25 mouse cellular contexts compared by ENCODE assay signal in genomic region chr4:149623711-149624110, GRCm38 (mm10). TPM values are rescaled to one million over a fixed set of nuclear protein-coding genes. Genes with fewer than 3 reads are reported as not detected.
DNase-seq lines count a peak whose midpoint lies in the region; ATAC-seq and TF ChIP-seq lines count a peak whose summit lies in the region.
"Had no signal": no experiment of that assay in that cellular context is flagged by ENCODE, and none has a peak within 500 bp of the region (broad histone marks: within the 10 kb centered on the region; RNA-seq: fewer than 3 reads in every experiment).

No protein-coding gene starts in this region.

- H3K27ac ChIP-seq in layer of hippocampus, adult 2 months: peak overlapping the region; percentile 33; the same call in 1 of the 2 replicates
- H3K27ac ChIP-seq: embryonic facial prominence, embryonic 10.5 days; embryonic facial prominence, embryonic 12.5 days; forebrain, embryonic 10.5 days; forebrain, embryonic 12.5 days had no signal

- 0 out of 2 replicates have a peak, but pooled peaks have one; percentile 18 for ATAC-seq in frontal cortex, adult (ENCODE audit: low TSS enrichment)
- ATAC-seq: activated CD4-positive, CD25-positive, alpha-beta regulatory T cell, adult 4 months; CD4-positive, CD25-positive, alpha-beta regulatory T cell, adult 4 months; forebrain, embryonic 14.5 days; forebrain, embryonic 16.5 days; Patski had no signal

- H3K4me3 ChIP-seq in layer of hippocampus, adult 2 months: no peak overlapping the region
- H3K4me3 ChIP-seq: embryonic facial prominence, embryonic 10.5 days; embryonic facial prominence, embryonic 12.5 days; forebrain, embryonic 10.5 days; forebrain, embryonic 12.5 days had no signal

- no peak for DNase-seq in frontal cortex, postnatal 10 days (ENCODE audit: low spot score in 2 of 2)
- no peak for DNase-seq in layer of hippocampus, adult 2 months (ENCODE audit: low spot score in 2 of 2)
- DNase-seq in layer of hippocampus, postnatal 25 days (ENCODE audit: extremely low spot score in 1 of 2, low spot score in 1 of 2): no peak
- peak; percentile 46 for DNase-seq in brain, adult 2 months (ENCODE audit: low read depth, low spot score)
- no peak for DNase-seq in cerebellum, postnatal 4 days (ENCODE audit: low spot score in 2 of 2)
- no peak for DNase-seq in cerebellum, postnatal 14 days
- DNase-seq: adrenal gland, adult 8-10 months; adrenal gland, postnatal 14 days; adrenal gland, postnatal 36 days; B cell, adult 2 months; cerebellum, adult 11-12 months; cerebellum, adult 2 months; cerebellum, adult 9-10 months; cerebellum, postnatal 10 days; cerebellum, postnatal 36 days had no signal

- no peak for TF ChIP-seq CTCF in layer of hippocampus, adult 2 months (conservative IDR thresholded peaks at IDR 0.05)

RNA-seq across cellular contexts. Expression of gene Clstn1, which starts 37.4 kb away (rescaled TPM):
- total RNA-seq in layer of hippocampus, adult 2 months (2021): 100 to 1,000 TPM; 748 to 817 TPM
- total RNA-seq in layer of hippocampus, postnatal 25 days (2021): 100 to 1,000 TPM; 782 to 866 TPM
